Mouse (Mus musculus) cerebellum, postnatal 36 days (tissue): ENCODE results near the gene Tmem52b.
A peak's percentile ranks its signal among the peaks of the same experiment; 100 is the strongest.

Experiments used
- DNase-seq, 2 experiments: peaks; one replicate each; pipeline ENCODE4 v3.0.0; 2021 to 2022; ENCODE audit warnings: mixed read lengths in 2 of 2

Tmem52b gene

DNA sequence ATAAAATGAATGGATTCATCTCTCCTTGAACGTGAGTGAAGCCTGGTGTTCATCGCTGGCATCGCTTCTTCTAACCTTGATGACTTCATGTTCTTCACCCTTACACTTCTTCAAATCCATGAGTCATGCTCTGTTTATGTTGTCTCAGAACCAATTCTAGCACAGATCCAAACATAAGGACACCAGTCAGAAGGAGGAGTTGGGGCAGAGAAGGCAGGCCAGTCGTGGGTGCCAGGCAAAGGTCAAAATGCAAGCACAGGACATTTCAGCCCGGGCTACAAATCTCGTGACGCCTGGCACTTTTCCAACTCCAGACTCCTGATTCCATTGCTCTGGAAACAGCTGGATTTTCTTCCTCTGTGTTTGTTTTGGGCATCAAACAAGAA, 20.2 kb downstream of the Tmem52b start:
- DNase-seq: peak; percentile 52 to 56

DNA sequence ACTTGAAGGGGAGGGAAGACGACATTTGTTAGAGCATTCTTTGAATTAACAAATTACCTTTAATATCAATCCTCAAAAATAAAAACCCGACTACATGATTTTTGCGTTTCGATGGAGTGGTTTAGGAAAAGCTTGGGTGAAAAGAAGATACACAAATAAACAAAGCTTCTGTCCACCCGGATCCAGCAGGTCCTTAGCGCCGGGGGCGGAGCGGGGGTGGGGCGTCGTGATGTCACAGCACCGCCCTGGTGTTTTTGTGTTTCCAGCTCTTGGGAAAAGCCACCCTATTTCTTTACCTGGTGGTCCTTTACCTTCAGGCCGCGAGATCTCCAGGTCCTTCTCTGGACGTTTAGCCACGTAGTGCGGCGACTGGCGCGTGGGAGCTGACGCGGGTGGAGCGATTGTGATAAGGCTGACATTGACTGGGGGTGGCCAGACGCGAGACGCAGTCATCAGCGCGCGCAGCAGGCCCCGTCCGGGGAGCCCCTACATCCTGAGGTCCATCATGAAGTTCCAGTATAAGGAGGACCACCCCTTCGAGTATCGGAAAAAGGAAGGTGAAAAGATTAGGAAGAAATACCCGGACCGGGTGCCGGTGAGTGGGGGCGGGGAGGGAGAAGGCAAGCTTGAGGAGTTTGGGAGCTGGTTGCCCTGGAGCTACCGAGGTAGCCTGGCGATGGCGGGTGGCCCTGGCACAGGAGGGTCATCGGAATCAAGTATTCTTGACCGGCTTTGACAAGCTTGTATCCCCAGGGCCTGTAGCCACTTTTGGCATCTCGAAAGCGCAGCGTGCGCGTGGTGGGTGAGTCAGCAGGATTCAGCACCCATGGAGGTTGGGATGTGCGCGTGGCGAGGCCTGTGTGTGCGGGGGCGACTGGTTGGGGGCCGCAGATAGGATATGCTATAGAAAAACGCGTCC, 20.8 kb downstream of the Tmem52b start, which contains the start of gene Gabarapl1:
Gabarapl1 (plus strand) TSS at position 219 of the 919 bp plus-strand sequence.
- DNase-seq: peak; percentile 77 to 83

GRCm38 (mm10) chr6:129534057-129534456, 21.7 kb downstream of the Tmem52b start:
- peak in 1 of 2 experiments; percentile 45 for DNase-seq

GRCm38 (mm10) chr6:129534627-129535190, 22.4 kb downstream of the Tmem52b start:
- no peak for DNase-seq

DNA sequence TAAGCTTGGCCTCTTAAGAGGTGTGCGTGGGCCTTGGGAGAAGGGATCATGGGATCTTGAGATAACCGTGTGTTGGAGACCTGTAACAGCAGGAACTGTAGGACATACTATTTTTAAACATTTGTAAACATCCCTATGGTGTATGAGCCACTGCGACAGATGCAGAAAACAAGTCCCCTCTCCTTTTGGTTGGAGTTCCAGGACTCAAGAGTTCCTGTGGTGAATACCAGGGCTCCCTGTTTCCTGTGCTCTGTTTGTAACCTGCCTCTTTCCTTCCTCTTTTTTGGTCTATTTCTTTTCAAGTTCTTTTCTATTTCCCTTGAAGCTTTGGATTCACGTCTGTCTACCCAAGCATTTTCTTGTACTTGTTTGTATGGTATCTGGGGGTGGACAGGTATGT, 23.4 kb downstream of the Tmem52b start:
- no peak for DNase-seq

GRCm38 (mm10) chr6:129538555-129538954, 26.2 kb downstream of the Tmem52b start:
- no peak for DNase-seq

GRCm38 (mm10) chr6:129541931-129542330, 29.6 kb downstream of the Tmem52b start:
- DNase-seq: no peak

DNA sequence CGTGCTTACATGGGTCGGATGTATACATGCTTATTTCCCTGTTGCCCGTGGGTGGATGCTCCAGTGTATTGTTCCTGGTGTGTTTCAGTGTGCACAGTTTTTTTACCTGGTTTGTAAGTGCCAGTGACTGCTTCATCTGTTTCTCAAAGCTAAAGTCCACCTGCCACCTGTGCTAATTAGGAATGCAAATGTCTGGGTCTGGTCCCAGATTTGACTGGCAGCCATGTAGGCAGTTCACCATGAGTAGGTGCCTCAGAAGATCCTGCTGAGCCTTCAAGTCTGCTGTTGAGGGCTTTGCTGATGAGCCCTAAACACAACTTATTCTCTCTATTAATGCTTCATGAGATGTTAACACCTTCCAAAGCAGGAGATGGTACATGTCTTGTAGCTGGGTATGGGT, 30.2 kb downstream of the Tmem52b start:
- DNase-seq: no peak

GRCm38 (mm10) chr6:129543709-129544606, 31.6 kb downstream of the Tmem52b start:
- DNase-seq: peak; percentile 74 to 80

- DNase-seq: no peak
These were observed 34.9 kb downstream of the Tmem52b start for GRCm38 (mm10) chr6:129547277-129547676.

DNA sequence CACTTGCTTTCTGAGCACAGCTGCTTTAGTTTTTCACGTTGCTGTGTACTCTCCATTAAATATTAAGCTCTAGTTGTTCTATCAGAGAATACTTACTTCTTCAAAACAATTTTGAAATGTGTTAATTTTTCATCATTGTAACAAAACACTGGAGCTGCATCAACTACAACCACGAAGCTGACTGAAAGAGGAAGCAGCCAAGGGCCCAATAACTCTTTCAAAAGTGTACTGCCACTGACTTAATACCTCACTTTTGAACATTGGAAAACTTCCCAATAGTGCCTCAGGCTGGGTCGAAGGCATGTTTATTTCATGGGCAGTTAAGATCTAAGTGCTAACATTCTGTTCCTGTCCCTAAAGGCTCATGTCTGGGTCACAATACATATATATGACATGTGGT, 35.7 kb downstream of the Tmem52b start:
- DNase-seq: no peak

GRCm38 (mm10) chr6:129557298-129558023, 45.1 kb downstream of the Tmem52b start:
- no peak for DNase-seq

DNA sequence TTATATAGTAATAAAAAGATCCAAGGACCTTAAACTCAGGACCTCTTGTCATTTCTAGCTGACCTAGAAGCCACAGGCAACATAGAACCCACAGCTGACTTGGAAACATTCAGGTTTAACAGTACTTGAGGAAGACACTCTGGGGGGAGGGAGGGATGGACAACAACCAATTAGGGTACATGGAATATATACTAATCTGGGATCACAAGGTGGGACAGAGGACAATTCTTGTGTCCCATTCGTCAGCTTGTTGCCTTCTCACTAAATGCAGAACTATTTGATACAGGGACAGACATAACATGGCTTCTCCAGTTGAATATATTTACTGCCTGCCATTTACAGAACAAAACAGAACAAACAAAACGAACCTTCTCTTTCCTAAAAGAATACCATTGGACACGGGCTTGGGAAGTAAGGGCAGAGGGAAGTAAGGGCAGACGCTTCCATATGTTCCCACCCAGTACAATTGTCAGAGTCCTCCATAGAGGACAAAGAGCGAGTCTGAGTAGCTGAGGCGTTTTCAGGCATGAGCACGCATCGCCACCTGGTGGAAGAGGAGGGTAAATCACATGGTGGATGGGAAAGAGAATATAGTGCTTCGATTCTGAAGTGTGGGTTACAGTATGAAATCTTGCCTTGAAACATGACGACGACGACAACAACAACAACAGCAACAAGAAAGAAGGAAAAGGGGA, 46.7 kb downstream of the Tmem52b start:
- DNase-seq: peak; percentile 63 to 69

DNA sequence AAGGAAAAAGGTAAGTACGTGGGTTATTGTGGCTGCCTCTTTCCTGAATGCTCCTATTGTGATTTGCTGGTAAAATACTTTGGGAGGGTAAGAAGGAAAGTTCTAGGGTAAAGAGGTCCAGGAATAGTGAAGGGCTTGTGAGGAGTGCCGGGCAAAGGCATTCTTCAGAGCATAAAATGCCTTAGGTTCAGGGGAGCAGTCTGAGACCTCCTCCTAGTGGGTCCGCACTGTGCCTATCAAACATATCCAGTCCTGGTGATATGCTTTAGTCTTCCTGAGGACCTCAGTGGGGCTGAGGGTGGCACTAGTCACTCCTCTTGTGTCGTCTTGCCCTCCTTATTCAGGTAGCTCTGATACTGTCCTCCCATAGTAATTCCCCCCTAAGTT, 47.3 kb downstream of the Tmem52b start:
- no peak for DNase-seq

DNA sequence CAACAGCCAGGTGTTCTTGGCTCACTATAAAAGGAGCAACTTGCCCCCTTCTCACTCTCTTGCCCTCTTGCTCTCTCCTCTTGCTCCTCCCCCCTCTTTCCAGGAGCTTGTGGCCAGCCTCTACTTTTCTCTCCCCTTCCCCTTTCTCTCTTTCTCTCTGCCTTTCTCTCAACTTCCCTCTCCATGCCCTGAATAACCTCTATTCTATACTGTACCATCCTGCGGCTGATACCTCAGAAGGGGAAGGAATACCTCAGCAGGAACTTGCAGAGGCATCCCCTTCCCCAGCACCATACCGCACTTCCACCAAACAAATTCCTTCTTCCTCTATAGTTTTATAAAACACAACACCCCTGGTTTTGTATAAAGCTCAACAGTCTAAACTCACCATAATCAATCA, 52.9 kb downstream of the Tmem52b start:
- no peak for DNase-seq
